Mouse (Mus musculus): ENCODE measurements around the gene Osbpl2. TPM values are rescaled to one million over a fixed set of nuclear protein-coding genes. Genes with fewer than 3 reads are reported as not detected.

The Osbpl2 gene
- polyA plus RNA-seq, 1 experiment from 2014 or later: 19.2 TPM

DNA sequence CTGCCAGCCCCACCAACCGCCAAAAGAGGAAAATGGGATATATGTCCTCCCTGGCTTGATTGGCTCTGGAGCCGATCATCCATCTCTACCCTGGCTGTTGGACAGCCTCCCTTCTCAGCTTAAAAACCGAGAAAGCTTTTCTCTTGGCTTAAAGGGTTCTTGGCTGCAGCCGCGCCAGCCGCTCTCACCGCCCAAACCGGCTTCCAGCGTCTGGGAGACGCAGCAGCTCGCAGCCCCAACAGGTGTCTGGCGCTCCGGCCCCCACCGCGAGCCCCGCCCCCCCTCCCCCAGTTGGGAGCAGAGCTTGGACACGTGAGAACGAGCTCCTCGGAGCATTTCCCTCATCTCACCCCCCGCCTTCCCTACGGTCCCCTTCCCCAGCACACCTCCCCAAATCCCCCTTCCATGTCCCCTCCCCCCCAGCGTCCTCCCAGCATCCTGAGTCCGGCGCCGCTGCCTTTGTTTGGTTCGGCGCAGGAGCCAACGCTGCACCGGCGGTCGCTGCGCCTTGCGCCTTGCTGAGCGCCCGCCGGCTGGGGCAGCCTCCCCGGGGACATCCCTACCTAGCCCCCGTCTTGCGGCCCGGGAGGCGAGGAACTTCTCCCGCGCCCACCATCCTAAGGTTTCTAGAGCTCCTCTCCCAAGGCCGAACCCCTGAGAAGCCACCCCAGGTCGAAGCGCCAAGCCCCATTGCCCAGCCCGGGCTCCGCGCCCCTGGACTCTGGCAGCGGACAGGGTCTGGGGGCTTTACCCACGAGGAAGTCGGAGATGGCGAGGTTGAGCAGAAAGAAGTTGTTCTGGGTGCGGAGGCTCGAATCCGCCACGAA is 15.7 kb upstream of the Osbpl2 start:
- peak overlapping the region; percentile 55 for H3K4me3 ChIP-seq (ENCODE audit: low read depth, low read length)
- no peak for ATAC-seq (replicated peaks; ENCODE audit: low FRiP score)
- DNase-seq (ENCODE audit: low spot score): no peak
- H3K4me1 ChIP-seq (replicated peaks; ENCODE audit: control insufficient read depth, insufficient read depth, low read length): peaks cover 7% of the 10 kb centered on the region
- peak overlapping the region; percentile 91 for H3K4me2 ChIP-seq
- H3K36me3 ChIP-seq (ENCODE audit: control insufficient read depth, insufficient read depth, low read length): no peaks in the 10 kb centered on the region
- 4% methylated on average over 57 of the region's 57 CpGs for WGBS
- H3K27ac ChIP-seq (ENCODE audit: low read depth, low read length): no peak overlapping the region
- H3K9ac ChIP-seq (ENCODE audit: low read depth, low read length): no peak overlapping the region
- H3K9me3 ChIP-seq (ENCODE audit: control insufficient read depth, low read length): no peaks in the 10 kb centered on the region
- H3K27me3 ChIP-seq (replicated peaks; ENCODE audit: control insufficient read depth, insufficient read depth, low read length): peaks cover 79% of the 10 kb centered on the region

DNA sequence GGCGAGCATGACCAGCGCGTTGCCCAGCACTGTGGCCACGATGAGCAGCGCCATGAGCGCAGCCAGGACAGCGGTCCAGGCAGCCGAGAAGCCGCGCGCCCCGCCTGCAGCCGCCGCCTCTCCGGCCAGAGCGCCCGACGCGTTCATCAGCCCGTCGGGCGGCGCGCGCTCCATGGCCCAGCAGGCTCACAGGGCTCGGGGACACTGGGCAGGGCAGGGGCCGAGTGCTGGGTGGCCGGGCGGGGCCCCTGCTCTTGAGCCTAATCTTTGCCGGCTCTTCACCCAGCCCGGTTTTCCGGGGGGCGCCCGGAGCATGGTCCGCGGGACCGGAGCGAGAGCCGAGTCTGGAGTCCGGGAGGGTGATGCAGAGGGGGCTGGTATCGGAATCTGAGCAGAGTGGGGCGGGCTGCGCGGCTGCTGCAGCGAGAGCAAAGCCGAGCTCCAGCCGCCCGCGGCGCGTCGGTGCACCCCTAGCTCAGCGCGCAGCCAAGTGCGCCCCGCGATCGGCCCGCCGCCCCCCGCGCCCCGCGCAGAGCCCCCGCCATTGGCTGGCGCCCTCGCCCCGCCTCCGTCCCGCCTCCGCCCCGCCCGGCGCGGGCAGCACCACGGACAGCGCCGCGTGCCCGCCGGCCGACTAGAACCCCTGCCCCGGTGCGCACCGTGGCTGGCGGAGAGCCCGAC is 15.0 kb upstream of the Osbpl2 start, which contains the start of gene Hrh3:
Hrh3 (minus strand) TSS at position 511 of the 681 bp plus-strand sequence.
- H3K36me3 ChIP-seq (ENCODE audit: control insufficient read depth, insufficient read depth, low read length): no peaks in the 10 kb centered on the region
- under 1% methylated on average over 72 of the region's 87 CpGs for WGBS
- H3K27ac ChIP-seq (ENCODE audit: low read depth, low read length): no peak within 1 kb of the TSS
- no peaks in the 10 kb centered on the region for H3K9me3 ChIP-seq (ENCODE audit: control insufficient read depth, low read length)
- ATAC-seq (replicated peaks; ENCODE audit: low FRiP score): peak; percentile 84
- peaks cover 7% of the 10 kb centered on the region for H3K4me1 ChIP-seq (replicated peaks; ENCODE audit: control insufficient read depth, insufficient read depth, low read length)
- peak; percentile 88 for DNase-seq (ENCODE audit: low spot score)
- H3K27me3 ChIP-seq (replicated peaks; ENCODE audit: control insufficient read depth, insufficient read depth, low read length): peaks cover 76% of the 10 kb centered on the region
- H3K9ac ChIP-seq (ENCODE audit: low read depth, low read length): no peak within 1 kb of the TSS
- peak within 1 kb of the TSS; percentile 91 for H3K4me2 ChIP-seq
- peak within 1 kb of the TSS; percentile 55 for H3K4me3 ChIP-seq (ENCODE audit: low read depth, low read length)

DNA sequence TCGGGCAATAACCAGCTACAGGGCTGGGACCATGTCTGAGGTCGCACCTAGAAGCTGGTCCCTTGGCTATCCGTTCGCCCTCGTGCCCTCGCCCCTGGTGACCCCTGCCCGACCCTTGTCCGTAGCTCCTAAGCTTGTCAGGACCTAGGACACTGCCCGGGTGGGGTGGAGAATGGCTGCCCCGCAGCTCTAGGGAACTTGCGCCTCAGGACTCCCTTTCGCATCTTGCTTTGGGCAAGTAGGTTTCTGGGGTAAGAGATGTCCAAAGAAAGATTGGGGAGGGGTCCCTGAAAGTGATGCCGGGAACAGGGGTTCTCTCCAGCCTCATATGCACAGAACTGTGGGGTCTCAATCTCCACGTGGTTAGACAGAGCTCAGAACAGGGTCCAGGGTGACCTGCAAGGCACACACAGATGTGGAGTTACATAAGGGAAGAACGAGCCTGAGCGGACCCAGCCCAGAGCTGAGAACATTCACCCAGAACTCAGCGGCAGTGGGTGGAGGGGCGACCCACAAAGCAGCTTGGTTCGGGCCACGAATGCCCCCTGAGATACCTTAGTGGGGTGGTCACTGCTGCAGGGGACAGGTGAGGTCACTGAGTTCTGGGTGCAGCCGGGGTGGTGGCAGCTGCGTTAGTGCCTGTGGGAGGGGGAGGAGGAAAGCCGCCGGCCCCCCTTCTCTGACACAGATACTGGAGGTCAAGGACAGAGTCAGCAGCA is 14.3 kb upstream of the Osbpl2 start:
- peaks cover 7% of the 10 kb centered on the region for H3K4me1 ChIP-seq (replicated peaks; ENCODE audit: control insufficient read depth, insufficient read depth, low read length)
- H3K27me3 ChIP-seq (replicated peaks; ENCODE audit: control insufficient read depth, insufficient read depth, low read length): peaks cover 71% of the 10 kb centered on the region
- H3K4me3 ChIP-seq (ENCODE audit: low read depth, low read length): peak overlapping the region; percentile 55
- H3K9me3 ChIP-seq (ENCODE audit: control insufficient read depth, low read length): no peaks in the 10 kb centered on the region
- 13% methylated on average over 24 of the region's 24 CpGs for WGBS
- H3K4me2 ChIP-seq: peak overlapping the region; percentile 91
- no peak overlapping the region for H3K27ac ChIP-seq (ENCODE audit: low read depth, low read length)
- H3K36me3 ChIP-seq (ENCODE audit: control insufficient read depth, insufficient read depth, low read length): no peaks in the 10 kb centered on the region
- ATAC-seq (replicated peaks; ENCODE audit: low FRiP score) (no peak; the same call in 1 of the 2 replicates), DNase-seq (ENCODE audit: low spot score) (no peak)
- no peak overlapping the region for H3K9ac ChIP-seq (ENCODE audit: low read depth, low read length)

DNA sequence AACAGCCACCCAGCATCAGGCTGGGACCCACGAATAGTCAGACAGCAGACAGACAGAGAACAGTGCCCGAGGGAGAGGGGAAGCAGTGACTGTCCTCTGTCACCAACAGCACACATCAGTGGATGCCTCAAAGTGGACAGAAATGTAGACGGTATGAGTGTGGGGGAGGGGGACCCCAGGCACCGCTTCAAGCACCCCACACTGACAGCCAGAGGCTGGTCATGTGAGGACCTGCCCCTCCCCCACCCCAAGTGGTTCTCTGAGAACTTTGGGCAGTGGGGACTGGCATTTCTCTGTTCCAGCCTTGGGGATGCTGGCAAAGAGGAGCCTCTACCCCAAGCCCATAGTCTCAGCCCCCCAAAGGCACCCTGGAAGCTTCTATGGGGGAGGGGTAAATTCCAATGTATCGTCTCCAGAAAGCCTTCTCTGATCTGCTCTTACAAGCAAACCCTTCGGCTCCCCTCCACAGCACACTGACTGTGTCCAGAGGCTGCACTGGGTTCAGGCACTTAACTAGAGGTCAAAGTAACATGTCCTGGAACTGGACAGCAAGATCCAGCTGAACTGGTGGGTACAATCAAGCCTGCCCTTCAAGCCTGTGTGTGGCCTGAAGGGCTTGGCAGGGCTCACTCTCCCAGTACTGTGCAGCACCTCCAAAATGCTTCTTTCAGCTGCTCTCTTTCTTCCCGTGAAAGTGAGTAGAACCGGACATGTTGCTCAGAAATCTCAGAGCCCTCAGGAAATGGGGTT is 13.5 kb upstream of the Osbpl2 start:
- DNase-seq (ENCODE audit: low spot score): no peak
- H3K27me3 ChIP-seq (replicated peaks; ENCODE audit: control insufficient read depth, insufficient read depth, low read length): peaks cover 63% of the 10 kb centered on the region
- no peak overlapping the region for H3K27ac ChIP-seq (ENCODE audit: low read depth, low read length)
- no peak overlapping the region for H3K4me2 ChIP-seq
- ATAC-seq (replicated peaks; ENCODE audit: low FRiP score): no peak
- no peaks in the 10 kb centered on the region for H3K9me3 ChIP-seq (ENCODE audit: control insufficient read depth, low read length)
- no peaks in the 10 kb centered on the region for H3K36me3 ChIP-seq (ENCODE audit: control insufficient read depth, insufficient read depth, low read length)
- 36% methylated on average over 8 of the region's 8 CpGs for WGBS
- H3K4me3 ChIP-seq (ENCODE audit: low read depth, low read length): no peak overlapping the region
- H3K4me1 ChIP-seq (replicated peaks; ENCODE audit: control insufficient read depth, insufficient read depth, low read length): peaks cover 7% of the 10 kb centered on the region
- no peak overlapping the region for H3K9ac ChIP-seq (ENCODE audit: low read depth, low read length)

DNA sequence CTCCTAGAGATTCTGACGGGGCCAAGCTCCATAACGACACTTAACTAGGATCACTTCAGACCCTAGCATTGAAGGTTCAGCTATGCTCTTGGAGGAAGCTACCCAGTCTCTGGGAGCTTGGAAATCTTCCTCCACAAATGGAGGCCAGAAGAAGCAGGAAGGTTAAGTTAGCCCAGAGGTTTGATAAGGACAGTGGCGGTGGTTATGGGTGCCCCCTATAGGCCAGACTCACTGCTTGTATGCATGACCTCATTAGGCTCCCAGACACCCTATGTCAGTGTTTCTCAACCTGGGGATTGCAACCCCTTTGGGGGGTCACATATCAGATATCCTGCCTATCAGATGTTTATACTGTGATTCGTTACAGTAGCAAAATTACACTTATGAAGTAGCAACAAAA is 12.0 kb upstream of the Osbpl2 start:
- ATAC-seq (replicated peaks; ENCODE audit: low FRiP score) (no peak; the same call in 1 of the 2 replicates), DNase-seq (ENCODE audit: low spot score) (no peak)
- 58% methylated on average over 4 of the region's 4 CpGs for WGBS
- H3K4me3 ChIP-seq (ENCODE audit: low read depth, low read length): no peak overlapping the region
- H3K4me1 ChIP-seq (replicated peaks; ENCODE audit: control insufficient read depth, insufficient read depth, low read length): peaks cover 7% of the 10 kb centered on the region
- H3K27me3 ChIP-seq (replicated peaks; ENCODE audit: control insufficient read depth, insufficient read depth, low read length): peaks cover 48% of the 10 kb centered on the region
- no peak overlapping the region for H3K9ac ChIP-seq (ENCODE audit: low read depth, low read length)
- no peak overlapping the region for H3K27ac ChIP-seq (ENCODE audit: low read depth, low read length)
- no peaks in the 10 kb centered on the region for H3K36me3 ChIP-seq (ENCODE audit: control insufficient read depth, insufficient read depth, low read length)
- H3K4me2 ChIP-seq: no peak overlapping the region
- no peaks in the 10 kb centered on the region for H3K9me3 ChIP-seq (ENCODE audit: control insufficient read depth, low read length)

DNA sequence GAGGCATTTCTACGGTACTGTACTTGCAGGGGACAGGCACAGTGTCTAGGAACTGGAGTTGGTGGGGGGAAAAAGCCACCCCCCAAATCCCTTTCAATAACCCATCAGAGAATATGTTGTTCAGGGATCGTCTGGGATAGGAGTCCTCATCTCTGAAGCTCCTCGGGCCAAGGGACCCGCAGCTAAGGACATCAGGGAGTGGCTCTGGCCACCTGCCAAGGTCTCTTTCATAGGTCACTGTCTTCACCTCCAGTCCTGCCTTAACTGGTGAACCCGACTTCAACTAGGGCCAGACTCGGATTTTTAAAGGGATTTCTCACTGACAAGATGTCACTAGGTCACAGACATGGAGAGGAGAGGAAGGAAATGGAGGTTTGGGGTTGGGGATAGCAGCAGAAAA is 10.8 kb upstream of the Osbpl2 start:
- DNase-seq (ENCODE audit: low spot score): no peak

DNA sequence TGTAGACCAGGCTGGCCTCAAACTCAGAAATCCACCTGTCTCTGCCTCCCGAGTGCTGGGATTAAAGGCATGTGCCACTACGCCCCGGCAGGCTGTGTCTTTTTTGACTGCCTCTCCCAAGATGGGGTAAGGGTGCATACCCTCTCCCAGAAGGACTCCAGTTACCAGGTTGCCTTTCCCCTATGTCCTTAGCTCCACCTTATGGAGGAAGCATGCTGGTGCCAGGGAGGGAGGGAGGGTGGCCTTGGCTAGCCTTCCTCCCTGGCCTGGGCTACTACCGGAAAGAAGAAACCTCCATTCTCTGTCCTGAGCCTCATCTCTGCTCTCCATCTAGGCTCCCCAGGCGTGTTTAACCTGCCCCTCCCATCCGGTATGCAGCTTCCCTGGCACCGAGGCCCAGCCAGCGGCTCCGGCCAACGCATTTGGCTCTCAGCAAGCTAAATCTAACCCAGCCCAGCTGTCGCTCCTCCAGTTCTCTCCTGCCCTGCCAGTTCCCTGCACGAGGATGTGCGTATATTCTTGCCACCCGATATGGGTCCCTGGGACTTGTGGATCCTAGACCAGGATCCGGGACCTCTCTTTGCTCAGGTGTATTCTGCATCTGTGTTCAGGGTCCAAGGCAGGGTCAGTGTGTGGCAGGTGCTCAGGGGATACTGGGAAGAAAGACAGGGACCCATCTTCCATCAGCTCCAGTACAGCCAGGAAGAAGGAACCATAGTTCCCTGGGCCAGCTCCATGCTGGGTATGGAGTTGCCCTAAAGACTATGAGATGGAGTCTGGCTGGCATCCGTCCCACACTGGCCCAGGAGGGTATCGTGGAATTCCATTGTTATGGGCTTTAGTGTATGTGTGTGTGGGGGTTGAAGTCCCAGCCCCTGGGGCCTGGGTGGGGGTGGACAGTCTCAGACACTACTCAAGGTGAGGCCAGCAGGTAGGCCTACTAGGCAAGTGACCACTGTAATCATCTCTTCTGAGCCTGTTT is 4.9 kb upstream of the Osbpl2 start:
- Histone ChIP-seq H3K4me3 (ENCODE audit: low read depth, low read length) (no peak overlapping the region), H3K27me3 (replicated peaks; ENCODE audit: control insufficient read depth, insufficient read depth, low read length) (0 out of 2 replicates have a peak, but pooled peaks cover 5% of the 10 kb centered on the region), H3K9me3 (ENCODE audit: control insufficient read depth, low read length) (no peaks in the 10 kb centered on the region), H3K36me3 (ENCODE audit: control insufficient read depth, insufficient read depth, low read length) (no peaks in the 10 kb centered on the region), H3K9ac (ENCODE audit: low read depth, low read length) (no peak overlapping the region), H3K27ac (ENCODE audit: low read depth, low read length) (no peak overlapping the region), H3K4me2 (no peak overlapping the region), H3K4me1 (replicated peaks; ENCODE audit: control insufficient read depth, insufficient read depth, low read length) (peaks cover 13% of the 10 kb centered on the region)
- 58% methylated on average over 17 of the region's 17 CpGs for whole genome bisulfite sequencing
- DNase-seq (ENCODE audit: low spot score): no peak
- no peak for ATAC-seq (replicated peaks; ENCODE audit: low FRiP score)

More for the DNA sequence above, 10.8 kb upstream of the Osbpl2 start:
- Histone ChIP-seq H3K4me1 (replicated peaks; ENCODE audit: control insufficient read depth, insufficient read depth, low read length) (peaks cover 7% of the 10 kb centered on the region), H3K9ac (ENCODE audit: low read depth, low read length) (no peak overlapping the region), H3K27me3 (replicated peaks; ENCODE audit: control insufficient read depth, insufficient read depth, low read length) (peaks cover 36% of the 10 kb centered on the region), H3K9me3 (ENCODE audit: control insufficient read depth, low read length) (no peaks in the 10 kb centered on the region), H3K4me2 (no peak overlapping the region), H3K27ac (ENCODE audit: low read depth, low read length) (no peak overlapping the region), H3K4me3 (ENCODE audit: low read depth, low read length) (no peak overlapping the region), H3K36me3 (ENCODE audit: control insufficient read depth, insufficient read depth, low read length) (no peaks in the 10 kb centered on the region)
- 55% methylated on average over 6 of the region's 6 CpGs for WGBS
- no peak for ATAC-seq (replicated peaks; ENCODE audit: low FRiP score)

Measured in liver, embryonic 11.5 days (tissue).